Mouse (Mus musculus) megakaryocyte-erythroid progenitor cell, adult 5 weeks (primary cell): Measurements from ENCODE around the gene Gpr146. TPM values are rescaled to one million over a fixed set of nuclear protein-coding genes. Genes with fewer than 3 reads are reported as not detected.

Experiments
- polyA plus RNA-seq: library from polyadenylated mRNA; stranded (reverse); fragments of >175 nt; gene quantifications from 2 replicates; pipeline ENCODE4 v1.2.3, GENCODE M21; 2012

The Gpr146 gene
- polyA plus RNA-seq = 16.1 and 17.3 TPM in 2 replicates

DNA sequence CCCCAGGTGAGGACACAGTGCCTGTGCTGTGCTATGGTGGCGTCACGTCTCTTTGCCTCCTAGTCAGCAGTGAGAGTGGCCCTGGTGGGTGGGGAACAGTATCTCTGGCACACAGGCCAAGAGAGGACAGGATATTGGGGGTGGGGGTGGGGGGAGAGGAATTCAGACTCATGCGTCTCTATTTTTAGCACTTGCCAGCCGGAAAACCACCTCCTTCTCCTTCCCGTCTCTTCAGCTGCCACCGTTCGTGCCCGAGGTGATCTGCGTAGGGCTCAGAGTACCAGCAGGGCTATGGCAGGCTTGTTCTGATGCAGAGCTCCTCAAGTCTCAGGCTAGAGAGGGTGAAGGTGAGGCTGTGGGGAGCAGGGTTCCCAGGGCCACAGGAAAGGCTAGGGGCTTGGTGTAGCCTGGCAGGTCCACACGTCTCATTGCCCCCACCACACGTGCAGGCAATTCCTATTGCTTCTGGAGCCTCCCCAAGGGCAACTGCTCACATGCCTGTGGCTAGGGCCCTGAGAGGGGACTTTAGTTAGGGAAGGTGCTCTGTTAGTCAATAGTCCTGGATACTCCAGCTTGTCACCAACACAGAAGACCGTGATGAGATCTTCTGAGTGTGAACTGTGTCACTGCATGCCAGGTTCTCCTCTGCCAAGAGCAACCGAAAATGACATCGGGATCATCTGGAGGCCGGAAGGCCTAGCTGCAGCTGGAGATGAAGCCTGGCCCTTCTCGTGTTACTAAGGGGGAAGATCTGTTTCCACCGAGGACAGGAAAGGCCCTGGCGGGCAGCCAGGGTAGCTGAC, at the start of gene Gpr146:
Gpr146 (plus strand) TSS at position 230 of the 803 bp plus-strand sequence.

DNA sequence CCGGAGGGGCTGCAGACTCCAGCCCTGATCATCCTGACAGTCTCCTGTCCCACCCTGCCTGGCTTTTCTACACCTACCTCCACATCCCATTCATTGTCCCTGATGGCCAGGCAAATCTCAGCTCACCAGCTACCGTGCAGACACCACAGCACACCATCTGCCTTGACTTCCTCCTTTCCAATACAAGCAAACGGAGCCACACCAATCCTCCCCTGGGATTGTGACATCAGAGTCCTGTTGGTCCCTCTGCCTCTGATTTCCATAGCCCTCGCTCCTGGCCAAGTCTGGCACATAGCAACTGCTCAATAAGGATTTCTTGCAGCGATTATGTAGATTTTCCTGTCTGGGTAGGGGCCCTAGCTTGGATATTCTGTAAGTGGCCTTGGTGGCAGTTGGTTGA, 26.4 kb upstream of the Gpr146 start, which contains the start of gene Cox19:
Cox19 (minus strand) TSS at position 285 of the 400 bp plus-strand sequence.

DNA sequence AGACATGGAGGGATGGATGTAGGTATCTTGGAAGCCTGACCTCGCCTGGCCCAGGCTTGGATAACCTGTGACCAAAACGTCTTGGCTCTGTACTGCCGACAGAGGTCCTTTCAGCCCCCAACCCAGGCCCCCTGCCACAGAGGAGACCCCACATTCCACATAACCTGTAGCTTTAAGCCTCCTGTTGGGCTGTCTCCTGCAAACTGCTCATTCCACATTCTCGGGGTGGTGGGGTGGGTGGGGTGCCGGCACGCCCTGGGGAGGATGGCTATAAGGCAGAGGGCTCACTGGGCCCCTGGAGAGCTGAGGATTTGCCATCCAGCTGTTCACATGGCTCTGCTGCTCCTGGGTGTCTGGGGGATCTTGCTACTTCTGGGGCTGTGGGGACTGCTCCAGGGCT, 25.2 kb upstream of the Gpr146 start, which contains the start of gene Cyp2w1:
Cyp2w1 (plus strand) TSS at position 301 of the 400 bp plus-strand sequence.

DNA sequence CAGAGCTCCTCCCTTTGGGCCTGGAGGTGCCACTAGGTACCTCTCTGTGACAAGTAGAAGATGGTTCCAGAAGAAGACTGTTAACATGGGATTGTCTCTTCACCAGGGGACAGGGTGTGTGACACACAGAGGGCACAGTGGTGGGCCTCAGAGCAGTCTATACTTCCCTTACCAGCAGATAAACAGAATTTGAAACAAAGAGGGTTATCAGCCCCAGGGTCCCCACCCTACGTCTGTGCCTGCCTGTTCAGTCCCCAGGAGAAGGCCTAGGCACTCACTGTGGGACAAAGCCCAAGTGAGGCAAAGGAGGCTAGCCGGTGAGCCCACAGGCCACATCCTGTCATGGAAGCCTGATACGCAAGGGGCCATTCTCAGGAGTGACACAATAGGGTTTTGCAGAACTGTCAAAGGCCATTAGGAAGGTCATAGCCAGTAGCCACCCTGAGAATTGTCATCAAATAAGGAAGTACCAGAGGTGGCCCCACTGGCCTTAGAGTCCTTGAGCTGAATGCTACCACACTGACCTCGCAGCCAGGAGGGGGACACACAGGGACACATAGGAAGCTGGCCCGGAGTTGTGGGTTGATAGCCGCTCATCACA, 27.4 kb downstream of the Gpr146 start, which contains the start of gene C130050O18Rik:
C130050O18Rik (plus strand) TSS at position 480 of the 601 bp plus-strand sequence.

DNA sequence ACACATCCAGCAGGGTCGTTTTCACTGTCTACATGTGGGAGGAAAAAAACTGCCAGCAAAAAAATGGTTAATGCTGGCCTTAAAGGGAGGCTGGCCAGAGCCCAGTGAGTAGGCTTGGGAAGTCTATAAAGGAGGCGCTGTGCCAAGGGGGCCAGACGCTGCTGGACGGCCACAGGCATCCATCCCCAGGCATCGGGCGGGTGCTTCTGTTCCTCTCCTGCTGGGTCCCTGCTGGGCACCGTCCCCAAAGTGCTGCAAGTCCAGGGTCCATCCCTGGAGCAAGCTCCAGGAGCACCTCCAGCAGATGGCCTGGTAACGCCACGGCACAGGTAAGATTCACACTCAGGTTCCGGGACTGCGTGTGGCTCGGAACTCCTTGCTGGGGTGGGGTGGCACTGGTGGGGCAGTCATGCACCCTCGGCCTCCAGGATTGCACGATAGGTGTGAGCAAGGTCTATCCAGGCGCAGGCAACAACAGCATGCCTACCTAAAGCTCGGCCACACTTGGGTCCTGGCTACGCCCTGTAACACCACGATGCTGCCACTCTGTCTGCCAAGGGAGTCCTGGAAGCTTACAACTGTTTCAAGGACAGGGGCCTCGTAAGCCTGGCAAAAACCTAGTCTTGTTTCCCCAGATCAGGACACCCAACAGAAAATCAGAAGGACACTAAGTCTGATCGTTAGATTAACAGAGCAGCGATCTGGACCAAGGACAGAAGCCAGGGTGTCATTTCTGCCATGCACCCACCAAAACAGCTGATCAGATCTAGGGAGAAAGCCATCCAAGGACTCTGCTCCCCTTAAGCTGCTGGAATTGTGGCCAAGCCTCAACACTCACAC, 45.7 kb downstream of the Gpr146 start, which contains the start of gene Gper1:
Gper1 (plus strand) TSS at position 126 of the 840 bp plus-strand sequence.

Other genes starting within 250 kb of the Gpr146 start
- 0.53 and 2.4 TPM in 2 replicates for gene Prkar1b, start 227.7 kb upstream of the Gpr146 start, polyA plus RNA-seq
- 50.7 and 61.5 TPM in 2 replicates for gene Dnaaf5, start 227.5 kb upstream of the Gpr146 start, polyA plus RNA-seq
- gene Sun1, start 177.1 kb upstream of the Gpr146 start, polyA plus RNA-seq = 13.7 and 14.2 TPM in 2 replicates
- 60.9 and 71.8 TPM in 2 replicates for gene Get4, start 125.4 kb upstream of the Gpr146 start, polyA plus RNA-seq
- gene Adap1, start 52.1 kb upstream of the Gpr146 start, polyA plus RNA-seq = 67.4 and 83.3 TPM in 2 replicates
- gene Cox19, start 26.3 kb upstream of the Gpr146 start, polyA plus RNA-seq = 37.3 and 41.7 TPM in 2 replicates
- gene Cyp2w1, start 25.1 kb upstream of the Gpr146 start, polyA plus RNA-seq = not detected in 2 replicates
- 0.32 and 0.91 TPM in 2 replicates for gene C130050O18Rik, start 27.6 kb downstream of the Gpr146 start, polyA plus RNA-seq
- not detected in 2 replicates for gene Gper1, start 45.5 kb downstream of the Gpr146 start, polyA plus RNA-seq
- gene 3110082I17Rik, start 82.8 kb downstream of the Gpr146 start, polyA plus RNA-seq = 64.1 and 88.1 TPM in 2 replicates
- 10.3 and 12.6 TPM in 2 replicates for gene Zfand2a, start 106.9 kb downstream of the Gpr146 start, polyA plus RNA-seq
- not detected in 2 replicates for gene Uncx, start 165.8 kb downstream of the Gpr146 start, polyA plus RNA-seq